Mouse (Mus musculus) right cerebral cortex, postnatal 14 days (tissue): ENCODE results near the gene Cebpg.
A peak's percentile ranks its signal among the peaks of the same experiment; 100 is the strongest.

ENCODE experiments used
- DNase-seq: peaks from one replicate; pipeline ENCODE4 v3.0.0; 2022

The Cebpg gene

DNA sequence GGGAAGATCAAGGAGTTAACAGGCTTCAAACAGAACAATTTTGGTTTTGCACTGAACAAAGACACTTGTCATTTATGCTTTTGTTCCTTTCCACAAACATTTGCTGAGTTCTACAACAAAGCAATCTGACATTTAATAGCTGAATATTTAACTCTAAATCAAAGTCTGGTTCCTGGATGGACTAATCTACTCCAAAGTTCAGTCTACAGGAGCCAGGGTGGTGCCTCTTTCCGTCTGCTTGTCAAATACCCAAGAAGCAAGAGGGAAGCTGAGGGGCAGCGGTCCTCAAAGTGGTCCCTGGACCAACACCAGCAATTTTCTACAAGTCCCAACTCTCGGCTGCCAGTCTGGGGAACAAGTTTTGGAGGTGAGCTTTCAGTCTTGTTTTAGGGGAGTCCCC lies 3.2 kb downstream of the Cebpg start:
- DNase-seq = no peak

- DNase-seq = no peak
These were observed 5.8 kb downstream of the Cebpg start for GRCm38 (mm10) chr7:35050540-35050939.

GRCm38 (mm10) chr7:35046091-35046490 lies 10.3 kb downstream of the Cebpg start:
- DNase-seq = no peak

- DNase-seq = no peak
These were observed 11.7 kb downstream of the Cebpg start for GRCm38 (mm10) chr7:35044719-35045118.

DNA sequence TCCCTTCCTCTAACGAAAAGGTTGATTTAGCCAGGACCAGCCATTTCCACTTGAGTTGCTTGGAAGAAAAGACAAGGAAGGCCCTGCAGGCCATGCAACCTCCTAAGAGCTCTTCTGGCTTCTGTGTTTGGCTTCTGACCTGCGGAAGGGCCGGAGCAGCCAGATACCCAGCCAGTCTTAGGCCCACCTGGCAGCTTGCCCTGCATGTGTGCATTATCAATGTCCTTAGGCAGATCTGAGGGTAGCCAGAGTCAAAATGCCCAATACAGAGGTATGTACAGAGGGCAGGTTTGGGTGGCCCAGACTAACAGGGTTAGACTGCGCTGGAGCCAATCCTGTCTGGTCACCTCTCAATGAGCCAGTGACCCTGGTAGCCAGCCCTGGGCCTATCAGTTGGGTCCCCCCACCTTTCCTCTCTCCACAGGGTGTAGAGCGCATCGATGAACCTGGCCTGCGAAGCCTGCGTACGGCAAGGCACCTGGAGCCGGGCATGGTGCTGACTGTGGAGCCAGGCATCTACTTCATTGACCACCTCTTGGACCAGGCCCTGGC lies 13.0 kb downstream of the Cebpg start:
- DNase-seq = no peak

DNA sequence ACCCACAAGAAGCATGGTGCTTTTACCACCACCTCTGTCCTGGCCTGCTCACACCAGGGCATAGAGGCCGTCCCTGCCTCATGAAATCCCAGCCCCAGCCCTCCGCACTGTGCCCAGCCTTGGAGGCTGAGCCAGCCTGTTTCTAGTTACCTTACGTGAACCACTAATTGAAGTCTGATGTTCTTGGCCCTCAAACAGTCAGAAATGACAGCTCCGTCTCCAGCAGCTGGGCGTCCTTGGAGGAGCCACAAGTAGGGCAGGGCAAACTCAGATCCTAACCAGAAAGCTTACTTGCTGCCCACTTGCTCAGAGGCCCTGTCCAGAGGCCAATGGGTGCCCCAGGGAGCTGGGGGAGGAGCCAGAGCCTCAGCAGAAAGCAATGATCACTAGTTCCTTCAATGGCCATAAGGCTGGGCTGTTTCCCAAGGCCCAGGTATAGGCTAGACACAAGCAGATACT lies 13.6 kb downstream of the Cebpg start:
- no peak for DNase-seq

GRCm38 (mm10) chr7:35042209-35042554 lies 14.2 kb downstream of the Cebpg start:
- no peak for DNase-seq

- no peak for DNase-seq
These were observed 14.8 kb downstream of the Cebpg start for GRCm38 (mm10) chr7:35041286-35042208.

DNA sequence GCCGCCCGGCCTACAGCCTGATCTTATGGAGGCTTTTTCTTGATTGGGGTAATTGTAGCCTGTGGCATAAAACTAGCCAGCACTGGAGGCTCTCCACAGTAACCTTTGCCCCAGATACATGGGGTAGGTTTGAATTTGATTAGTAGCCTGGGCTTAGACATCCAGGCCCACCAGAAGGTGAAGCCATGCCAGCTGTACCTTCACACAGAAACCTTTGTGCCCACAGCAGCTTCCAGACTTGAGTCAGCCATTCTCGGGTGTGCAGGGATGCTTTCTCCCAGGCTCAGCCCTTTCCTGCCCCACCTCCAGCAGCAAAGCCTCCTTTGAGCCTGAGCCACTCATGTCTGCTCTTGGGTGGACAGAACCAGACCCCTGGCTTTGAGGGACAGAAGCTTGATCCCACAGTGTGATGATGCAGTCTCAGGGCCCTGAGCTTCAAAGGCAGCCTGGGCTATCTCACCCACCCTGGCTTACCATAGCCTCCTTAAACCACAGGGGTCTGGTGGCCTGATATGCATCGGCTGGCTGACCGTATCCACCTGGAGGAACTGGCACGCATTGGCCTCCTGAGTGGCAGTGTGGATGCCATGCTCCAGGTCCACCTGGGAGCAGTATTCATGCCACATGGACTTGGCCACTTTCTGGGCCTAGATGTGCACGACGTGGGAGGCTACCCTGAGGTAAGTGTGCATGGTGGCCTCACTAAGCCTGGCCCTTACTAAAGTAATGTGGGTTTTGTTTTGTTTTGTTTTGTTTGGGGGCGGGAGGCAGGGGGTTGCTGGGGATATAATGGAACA lies 16.0 kb downstream of the Cebpg start:
- DNase-seq = no peak

DNA sequence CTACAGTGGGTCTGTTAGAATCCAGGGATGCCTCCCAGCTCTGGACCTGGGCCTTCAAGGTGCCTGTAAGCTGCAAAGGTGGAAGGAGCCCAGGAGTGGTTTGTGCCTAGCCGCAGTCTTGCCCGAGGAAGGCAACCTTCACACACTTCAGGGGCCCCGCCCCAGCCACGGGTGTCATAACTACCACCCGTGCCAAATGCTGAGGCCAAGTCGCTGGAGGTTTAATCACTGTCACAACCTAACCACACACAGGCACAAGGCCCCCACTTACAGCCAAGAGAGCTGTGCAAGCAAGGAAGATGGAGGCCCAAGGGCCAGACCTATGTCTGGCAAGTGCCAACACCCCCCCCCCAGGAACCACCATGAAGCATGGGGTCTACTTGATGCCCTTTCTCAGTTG lies 19.0 kb downstream of the Cebpg start:
- no peak for DNase-seq

- peak; percentile 52 for DNase-seq
These were observed 20.1 kb downstream of the Cebpg start for GRCm38 (mm10) chr7:35036266-35036731.

DNA sequence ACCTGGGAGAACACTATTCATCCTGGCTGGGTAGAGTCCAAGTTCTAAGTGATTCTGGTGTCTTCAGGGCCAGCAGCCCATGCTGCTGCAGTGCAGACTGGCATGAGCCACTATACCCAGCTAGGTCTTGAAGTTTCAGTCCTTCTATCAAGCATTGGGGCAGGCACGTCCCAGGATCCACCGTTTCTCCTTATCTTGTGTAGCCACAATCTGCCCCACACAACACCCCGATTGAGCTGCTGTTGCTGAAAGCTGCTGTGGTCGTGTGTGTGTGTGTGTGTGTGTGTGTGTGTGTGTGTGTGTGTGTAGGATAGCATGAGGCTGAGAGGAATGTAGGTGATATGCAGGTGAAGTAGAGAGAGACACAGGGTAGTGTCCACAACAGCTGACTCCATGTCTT lies 20.8 kb downstream of the Cebpg start:
- DNase-seq = no peak

- no peak for DNase-seq
These were observed 21.2 kb downstream of the Cebpg start for GRCm38 (mm10) chr7:35035141-35035553.

- DNase-seq = no peak
These were observed 25.8 kb downstream of the Cebpg start for GRCm38 (mm10) chr7:35030567-35030966.

GRCm38 (mm10) chr7:35029648-35030047 lies 26.7 kb downstream of the Cebpg start:
- DNase-seq = no peak

- DNase-seq = peak; percentile 1
These were observed 27.1 kb downstream of the Cebpg start for GRCm38 (mm10) chr7:35029228-35029627.

GRCm38 (mm10) chr7:35028559-35028958 lies 27.8 kb downstream of the Cebpg start:
- peak; percentile 31 for DNase-seq

DNA sequence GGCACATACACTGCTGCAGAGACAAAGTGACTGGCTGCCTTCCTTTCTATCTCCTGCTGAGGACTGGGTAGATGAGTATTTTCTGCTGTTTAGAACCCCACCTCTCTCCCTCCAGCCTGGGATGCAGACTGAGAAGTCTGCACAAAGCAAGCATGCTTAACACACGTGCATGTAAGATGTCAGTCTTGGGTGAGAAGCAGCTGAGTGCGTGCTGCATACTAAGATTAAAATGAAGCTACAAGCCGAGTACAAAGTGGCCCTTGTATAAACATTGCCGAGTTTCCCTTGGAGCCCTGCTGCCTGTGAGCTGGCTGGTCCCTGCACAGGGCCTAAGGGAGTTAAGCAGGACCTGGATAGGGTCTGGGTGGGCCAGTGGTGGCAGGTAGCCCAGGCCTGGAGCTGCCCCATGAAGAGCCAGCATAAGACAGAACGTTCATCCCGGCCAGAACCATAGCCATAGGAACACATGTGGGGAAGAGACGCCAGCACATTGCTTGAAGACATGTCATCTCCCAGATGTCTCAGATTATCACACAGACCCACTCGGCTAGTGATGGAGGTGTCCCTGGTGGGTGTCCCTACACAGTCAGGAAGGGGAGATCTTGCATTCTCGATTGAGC lies 28.5 kb downstream of the Cebpg start:
- DNase-seq = peak; percentile 9

DNA sequence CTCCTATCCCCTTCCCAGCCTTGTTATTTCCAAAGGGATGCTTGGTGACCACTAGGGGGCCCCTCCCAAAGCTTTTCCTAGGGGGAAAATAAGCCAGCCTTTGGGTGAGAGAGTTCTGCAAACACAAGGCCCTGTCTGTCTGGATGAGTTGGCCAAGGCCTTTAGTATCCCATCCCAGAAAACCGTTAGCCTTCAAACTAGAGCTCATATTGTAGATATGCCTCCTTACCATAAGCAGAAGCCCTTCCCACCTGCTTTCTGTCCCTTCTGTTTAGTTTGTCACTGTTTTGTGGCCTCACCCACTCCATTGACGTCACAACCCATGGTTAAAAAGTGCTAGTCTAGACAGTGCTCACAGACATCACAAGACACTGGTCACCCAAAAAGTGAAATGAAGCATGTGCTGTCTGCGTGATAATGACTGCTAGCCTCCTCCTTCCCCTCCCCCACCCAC lies 29.5 kb downstream of the Cebpg start:
- peak; percentile 46 for DNase-seq

DNA sequence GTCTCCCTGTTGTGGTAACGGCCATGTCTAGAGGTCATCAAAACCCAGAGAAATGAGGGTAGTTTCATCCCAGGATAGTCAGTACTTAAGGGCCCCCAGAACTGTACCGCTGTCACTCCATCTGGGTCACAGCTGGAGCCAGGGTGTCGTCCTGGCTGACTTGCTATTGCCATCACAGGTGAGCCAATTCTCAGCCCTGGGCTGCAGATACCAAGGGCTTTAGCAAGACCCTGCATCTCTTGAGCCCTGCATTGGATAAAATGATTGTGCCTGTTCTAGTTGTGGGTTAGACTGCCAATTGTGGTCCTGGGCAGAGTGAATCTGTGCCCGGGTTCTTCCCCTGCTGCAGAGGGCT lies 30.1 kb downstream of the Cebpg start:
- DNase-seq = no peak

GRCm38 (mm10) chr7:35025409-35026275 lies 30.7 kb downstream of the Cebpg start:
- peak; percentile 82 for DNase-seq

DNA sequence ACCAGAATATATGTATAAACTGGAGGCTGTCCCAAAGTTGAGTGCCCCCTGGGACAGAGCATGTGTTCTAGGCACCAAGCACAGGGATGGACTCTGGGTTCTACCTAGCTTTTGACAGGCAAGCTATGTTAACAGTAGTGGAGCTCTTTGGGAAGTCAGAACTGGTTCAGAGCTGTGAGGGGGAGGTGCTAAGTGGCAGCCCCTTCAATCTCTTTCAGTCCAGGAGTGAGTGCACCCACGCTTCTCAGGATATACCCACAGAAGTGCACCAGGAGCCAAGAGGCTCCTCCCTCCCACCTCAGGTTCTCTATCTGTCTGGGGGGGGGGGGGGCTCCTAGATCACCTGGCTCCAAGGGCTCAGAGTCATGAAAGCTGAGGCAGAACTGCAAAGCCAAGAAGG lies 31.9 kb downstream of the Cebpg start:
- no peak for DNase-seq
